Mouse (Mus musculus): ENCODE measurements around the gene Il1a.

DNA sequence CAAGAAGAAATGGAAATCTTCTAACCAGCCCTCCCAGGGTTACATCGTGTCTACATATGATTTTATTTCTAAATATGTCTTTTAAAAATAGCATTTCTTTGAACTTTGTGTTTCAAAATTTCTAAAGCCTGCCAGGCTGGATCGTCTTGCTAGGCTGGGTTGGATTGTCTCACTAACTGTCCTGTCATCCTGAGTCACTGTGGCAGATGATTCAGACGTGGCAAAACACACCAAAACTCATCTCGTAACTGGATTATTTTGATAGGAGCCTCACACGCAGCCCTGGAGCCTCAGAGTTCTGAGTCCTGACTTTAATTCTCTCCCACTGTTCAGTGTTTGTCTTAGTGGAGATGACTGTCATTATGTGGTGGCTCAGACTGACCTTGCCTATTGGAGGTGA, 46.7 kb downstream of the Il1a start:
- TF ChIP-seq POLR2A (IDR thresholded peaks at IDR 0.05; ENCODE audit: low read depth, low read length) (no peak), ZKSCAN1 (IDR thresholded peaks at IDR 0.05; ENCODE audit: borderline replicate concordance, low read depth, low read length) (no peak), SIN3A (IDR thresholded peaks at IDR 0.05; ENCODE audit: low read length) (no peak), CTCF (conservative IDR thresholded peaks at IDR 0.05 in 1 of 2, IDR thresholded peaks at IDR 0.05 in 1 of 2; ENCODE audit: low read depth in 2 of 2, low read length in 2 of 2) (no peak), USF1 (IDR thresholded peaks at IDR 0.05; ENCODE audit: low read depth, low read length) (no peak), UBTF (IDR thresholded peaks at IDR 0.05; ENCODE audit: low read depth, low read length) (no peak), JUN (IDR thresholded peaks at IDR 0.05; ENCODE audit: insufficient read depth, low read depth, low read length) (no peak), IRF4 (IDR thresholded peaks at IDR 0.05; ENCODE audit: low read depth, low read length) (no peak), ETS1 (conservative IDR thresholded peaks at IDR 0.05; ENCODE audit: low read depth, low read length) (no peak), ZNF384 (IDR thresholded peaks at IDR 0.05; ENCODE audit: low read depth, low read length) (no peak), HCFC1 (IDR thresholded peaks at IDR 0.05; ENCODE audit: low read depth, low read length) (no peak), MAZ (IDR thresholded peaks at IDR 0.05; ENCODE audit: low read depth, low read length) (no peak), TCF12 (IDR thresholded peaks at IDR 0.05; ENCODE audit: low read depth, low read length) (no peak), ELF1 (IDR thresholded peaks at IDR 0.05; ENCODE audit: low read depth, low read length) (no peak)
